Mouse (Mus musculus) heart, adult 8-10 months (tissue): Measurements from ENCODE around the gene BC053393. TPM values are rescaled to one million over a fixed set of nuclear protein-coding genes. Genes with fewer than 3 reads are reported as not detected.

Experiments
- total RNA-seq, 4 experiments: library from RNA; stranded (reverse); gene quantifications; 2 replicates each; pipeline ENCODE4 v1.2.4; 2022

Gene BC053393
- total RNA-seq, 4 experiments from 2014 or later = 0.17 TPM; not detected in 3

Other genes with a start within 250 kb of the BC053393 start
- gene Itk, start 182.0 kb upstream of the BC053393 start, total RNA-seq = under 1 TPM; 0.14 to 0.22 (median 0.17) TPM
- not detected for gene Fam71b, start 175.0 kb upstream of the BC053393 start, total RNA-seq
- gene Med7, start 134.6 kb upstream of the BC053393 start, total RNA-seq = 10 to 100 TPM; 15.5 to 23.2 (median 17.7) TPM
- under 1 TPM in 3 of 4 experiments, not detected in 1; 0.19 to 0.38 (median 0.30) TPM for gene Havcr2, start 116.6 kb upstream of the BC053393 start, total RNA-seq
- not detected for gene Gm12169, start 47.3 kb upstream of the BC053393 start, total RNA-seq
- not detected for gene Dppa1, start 57.7 kb downstream of the BC053393 start, total RNA-seq
- not detected for gene Timd2, start 135.5 kb downstream of the BC053393 start, total RNA-seq
- gene Havcr1, start 163.5 kb downstream of the BC053393 start, total RNA-seq = not detected
- 1 to 10 TPM in 1 of 4 experiments, under 1 TPM in 3; 0.78 to 3.2 (median 0.90) TPM for gene Timd4, start 239.3 kb downstream of the BC053393 start, total RNA-seq